Mouse (Mus musculus) testis, postnatal 10 days (tissue): ENCODE data around the gene B9d2.
A peak's percentile ranks its signal among the peaks of the same experiment; 100 is the strongest.

ENCODE experiments used
- DNase-seq: peaks from one replicate; pipeline ENCODE4 v3.0.0; 2021; ENCODE audit warnings: low spot score

Gene B9d2

DNA sequence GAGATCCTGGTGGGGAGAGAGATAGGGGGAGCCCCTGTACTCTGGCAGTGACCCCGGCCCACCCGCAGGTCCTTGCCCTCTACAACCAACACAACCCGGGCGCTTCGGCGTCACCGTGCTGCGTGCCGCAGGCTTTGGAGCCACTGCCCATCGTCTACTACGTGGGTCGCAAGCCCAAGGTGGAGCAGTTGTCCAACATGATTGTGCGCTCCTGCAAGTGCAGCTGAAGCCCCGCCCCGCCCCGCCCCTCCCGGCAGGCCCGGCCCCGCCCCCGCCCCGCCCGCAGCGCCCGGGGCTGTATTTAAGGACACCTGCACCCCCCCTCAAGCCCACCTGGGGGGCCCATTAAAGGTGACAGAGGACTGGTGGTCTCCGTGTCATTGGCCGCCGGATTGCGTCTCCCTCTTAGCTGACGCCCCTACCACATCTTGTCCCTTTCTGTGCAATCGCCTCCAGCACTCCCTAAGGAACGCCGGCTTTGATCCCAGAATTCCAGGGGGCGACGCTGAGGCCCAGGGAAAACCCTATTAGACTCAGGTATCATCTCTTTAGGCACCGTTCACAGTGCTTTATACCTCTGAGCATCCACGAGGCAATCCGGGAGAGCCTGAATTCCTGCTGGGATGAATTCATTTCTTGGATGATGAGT is 24.3 kb downstream of the B9d2 start:
- no peak for DNase-seq

DNA sequence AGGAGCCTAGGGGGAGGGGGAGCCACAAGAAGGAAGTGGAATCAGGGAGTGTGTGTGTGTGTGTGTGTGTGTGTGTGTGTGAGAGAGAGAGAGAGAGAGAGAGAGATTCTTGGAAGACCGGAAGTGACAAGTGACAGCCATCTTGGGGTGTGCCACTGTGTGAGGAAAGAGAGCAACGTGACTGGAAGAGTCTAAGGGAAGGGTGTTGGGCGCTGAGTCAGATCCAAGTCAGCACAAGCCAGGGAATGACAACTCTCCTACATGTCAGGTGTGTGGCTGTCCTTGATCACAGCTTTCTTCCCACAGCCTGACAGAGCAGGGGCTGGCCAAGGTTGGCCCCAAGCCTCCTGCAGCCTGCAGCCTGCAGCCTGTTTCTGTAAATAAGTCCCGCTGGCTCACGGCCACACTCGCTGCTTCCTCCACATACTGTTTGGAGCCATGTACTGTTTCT is 25.2 kb downstream of the B9d2 start:
- no peak for DNase-seq

DNA sequence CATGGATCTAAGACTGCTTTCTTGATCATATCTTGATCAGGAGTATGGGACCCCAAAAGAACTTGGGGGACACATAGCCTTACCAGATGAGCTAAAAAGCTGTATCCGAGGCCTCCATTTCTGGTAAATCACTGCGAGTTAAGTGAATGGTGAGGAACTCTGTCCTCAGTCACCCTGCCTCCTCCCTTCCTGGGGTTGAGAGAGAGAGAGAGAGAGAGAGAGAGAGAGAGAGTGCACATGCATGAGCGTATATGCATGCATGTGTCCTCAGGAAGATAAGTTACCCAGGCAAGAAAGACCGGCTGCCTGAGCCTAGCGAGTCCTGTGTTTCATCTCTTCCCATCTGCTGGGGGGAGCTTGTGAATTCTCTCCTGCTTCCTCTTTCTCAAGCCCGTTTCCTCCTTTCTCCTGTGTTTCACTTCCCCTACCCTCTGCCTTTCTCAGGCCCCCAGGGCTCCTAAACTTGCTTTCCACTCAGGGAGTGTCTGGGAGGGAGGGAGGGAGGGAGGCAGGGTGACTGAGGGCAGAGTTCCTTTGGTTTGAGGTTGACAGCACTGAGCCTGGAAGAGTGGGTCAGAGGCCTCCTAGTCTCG is 26.1 kb downstream of the B9d2 start:
- no peak for DNase-seq

DNA sequence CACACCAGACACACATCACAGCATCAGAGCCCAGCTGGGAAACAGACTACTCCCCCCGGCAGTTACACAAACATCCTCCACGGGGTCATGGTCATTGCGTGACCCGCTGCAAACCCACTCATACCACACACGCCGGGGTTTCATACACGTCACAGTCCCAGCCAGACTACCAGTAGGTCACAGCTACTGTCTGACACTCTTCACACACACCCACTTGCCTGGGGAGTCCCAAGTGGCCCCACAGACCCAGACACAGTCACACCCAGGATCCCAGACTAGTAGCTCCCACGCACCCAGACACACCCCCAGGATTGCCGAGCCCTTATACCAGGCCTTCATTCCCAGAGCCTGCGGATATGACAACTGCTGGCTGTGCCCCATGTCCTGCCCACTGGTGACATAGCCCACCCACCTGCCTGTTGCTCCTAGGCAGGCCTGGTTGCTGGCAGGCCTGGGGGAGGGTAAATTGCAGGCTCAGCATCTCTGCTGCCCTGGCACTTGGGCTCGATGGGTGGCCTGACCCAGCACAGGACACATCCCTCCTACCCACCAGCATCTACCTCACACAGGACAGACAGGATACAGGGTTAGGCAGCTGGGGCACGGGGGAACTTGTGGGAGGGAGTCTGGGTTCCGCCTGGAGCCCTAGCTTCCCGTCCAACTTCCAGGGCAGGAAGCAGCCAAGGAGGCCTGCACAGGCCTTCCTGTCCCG is 27.2 kb downstream of the B9d2 start:
- DNase-seq = peak; percentile 60

DNA sequence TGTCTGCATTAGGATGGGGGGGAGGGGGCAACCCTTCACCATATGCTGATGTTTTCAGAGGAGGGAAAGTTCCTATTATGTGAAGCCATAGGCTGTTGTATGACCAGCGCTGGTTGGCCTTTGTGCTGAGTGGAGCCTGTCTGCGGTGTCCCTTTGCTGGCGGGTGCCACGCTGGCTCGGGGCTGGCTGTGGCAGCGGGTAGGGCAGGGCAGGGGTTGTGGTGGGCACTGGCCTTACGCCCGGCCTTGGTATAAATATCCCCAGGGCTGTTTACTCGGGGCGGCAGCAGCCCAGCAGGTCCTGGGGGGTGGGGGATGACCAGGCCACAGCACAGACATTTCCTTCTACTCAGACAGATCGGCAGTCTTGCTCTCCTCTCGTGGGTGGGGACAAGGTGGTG is 29.4 kb downstream of the B9d2 start:
- peak; percentile 58 for DNase-seq

DNA sequence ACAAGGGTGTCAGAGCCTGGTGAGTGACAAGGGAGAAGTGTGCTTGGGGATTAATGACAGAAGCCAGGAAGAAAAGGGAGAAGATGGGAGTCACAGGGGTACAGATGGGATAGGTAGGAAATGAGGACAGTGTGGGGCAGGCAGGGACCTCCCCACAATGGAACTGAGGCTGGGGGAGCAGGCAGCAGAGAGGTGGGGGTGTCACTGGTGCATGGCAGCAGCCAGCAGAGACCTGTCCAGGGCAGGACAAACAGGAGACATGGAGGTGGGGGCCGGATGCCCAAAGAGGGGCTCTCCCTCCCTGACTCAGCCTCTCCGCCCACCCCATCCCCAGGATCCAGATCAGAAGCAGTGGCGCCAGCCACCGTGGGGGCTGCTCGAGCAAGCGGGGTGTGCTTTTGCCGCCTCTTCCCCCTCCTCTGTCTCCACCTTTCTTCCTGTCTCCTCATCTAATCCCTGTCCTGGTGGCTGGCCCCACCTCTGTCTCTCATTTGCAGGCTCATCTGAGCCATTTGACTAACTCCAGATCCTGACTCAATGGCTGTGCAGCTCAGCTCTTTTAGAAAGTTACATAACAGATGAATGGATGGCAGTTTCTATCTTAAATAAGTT is 30.0 kb downstream of the B9d2 start:
- no peak for DNase-seq

DNA sequence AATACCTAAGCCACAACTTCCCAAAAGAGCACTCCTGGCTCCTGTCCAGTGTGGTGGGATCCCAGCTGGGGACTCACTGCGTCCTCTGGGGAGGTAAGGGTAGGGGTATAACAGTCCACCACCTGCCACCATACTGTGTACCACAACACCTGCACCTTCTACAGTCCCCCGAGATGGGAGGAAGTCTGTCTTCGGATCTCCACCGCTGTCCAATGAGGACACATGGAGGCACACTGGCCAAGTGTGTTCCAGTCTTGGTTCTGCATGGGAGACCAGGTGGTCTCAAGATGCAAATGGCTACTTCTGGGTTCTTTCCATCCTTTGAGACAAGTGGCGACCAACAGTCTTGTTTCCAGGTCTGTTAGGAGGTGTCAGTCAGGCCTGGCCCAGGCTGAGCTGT is 30.6 kb downstream of the B9d2 start:
- no peak for DNase-seq

DNA sequence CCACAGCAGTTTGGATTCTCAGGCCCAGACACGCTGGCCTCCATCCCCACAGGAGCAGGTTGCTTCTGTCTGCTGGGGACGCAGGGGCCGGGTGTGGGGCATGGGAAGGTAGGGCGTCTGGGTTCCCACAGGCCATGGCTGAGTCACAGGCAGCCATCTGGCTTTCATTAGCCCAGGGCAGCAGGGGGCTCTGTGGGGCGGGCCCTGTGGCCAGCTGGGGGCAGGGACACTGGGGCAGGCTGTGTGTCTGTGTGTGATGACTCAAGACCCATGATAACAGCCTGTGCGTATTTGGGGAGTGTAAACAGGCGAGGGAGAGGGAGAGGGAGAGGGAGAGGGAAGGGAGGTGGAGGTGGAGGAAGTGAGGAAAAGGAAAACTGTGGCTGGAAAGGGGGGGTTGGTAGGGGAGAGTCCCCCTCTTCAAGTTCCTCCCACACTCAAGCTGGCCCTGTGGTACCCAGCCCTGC is 31.2 kb downstream of the B9d2 start:
- no peak for DNase-seq

DNA sequence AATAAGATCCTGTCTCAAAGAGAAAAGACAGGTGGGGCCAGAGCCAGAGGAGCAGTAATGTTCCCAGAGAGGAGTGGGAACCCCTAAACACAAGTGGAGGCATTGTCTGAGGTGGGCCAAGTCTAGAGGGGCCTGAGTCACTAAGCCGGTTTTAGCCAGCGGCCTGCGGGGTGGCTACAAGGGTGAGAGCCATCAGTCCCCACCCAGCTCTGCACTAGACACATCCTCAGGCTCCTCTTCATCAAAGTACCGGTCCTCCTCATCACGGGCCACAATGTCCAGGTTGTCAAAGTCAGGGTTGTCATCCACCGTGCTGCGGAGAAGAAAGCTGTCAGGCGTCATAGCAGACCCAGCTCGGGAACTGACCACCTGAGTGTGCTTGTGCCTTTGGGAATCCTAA is 32.2 kb downstream of the B9d2 start:
- no peak for DNase-seq

DNA sequence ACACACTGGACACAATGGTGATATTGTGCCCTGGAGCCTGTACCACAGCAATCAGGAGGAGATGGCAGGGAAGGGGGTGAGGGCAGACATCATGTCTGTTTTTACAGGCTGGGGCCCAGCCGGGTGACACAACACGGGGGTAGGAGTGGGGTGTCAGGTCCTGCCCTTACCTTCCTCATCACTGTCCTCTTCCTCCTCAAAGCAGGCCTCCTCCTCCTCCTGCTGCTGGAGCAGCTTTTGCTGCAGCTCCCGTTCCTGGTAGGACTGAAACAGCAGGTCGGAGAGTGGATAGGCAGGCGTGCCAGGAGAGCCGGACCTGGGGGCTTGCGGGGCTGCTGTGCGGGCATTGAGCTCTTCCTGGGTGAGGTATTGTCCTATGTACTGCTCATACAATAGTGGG is 34.0 kb downstream of the B9d2 start:
- DNase-seq = no peak

DNA sequence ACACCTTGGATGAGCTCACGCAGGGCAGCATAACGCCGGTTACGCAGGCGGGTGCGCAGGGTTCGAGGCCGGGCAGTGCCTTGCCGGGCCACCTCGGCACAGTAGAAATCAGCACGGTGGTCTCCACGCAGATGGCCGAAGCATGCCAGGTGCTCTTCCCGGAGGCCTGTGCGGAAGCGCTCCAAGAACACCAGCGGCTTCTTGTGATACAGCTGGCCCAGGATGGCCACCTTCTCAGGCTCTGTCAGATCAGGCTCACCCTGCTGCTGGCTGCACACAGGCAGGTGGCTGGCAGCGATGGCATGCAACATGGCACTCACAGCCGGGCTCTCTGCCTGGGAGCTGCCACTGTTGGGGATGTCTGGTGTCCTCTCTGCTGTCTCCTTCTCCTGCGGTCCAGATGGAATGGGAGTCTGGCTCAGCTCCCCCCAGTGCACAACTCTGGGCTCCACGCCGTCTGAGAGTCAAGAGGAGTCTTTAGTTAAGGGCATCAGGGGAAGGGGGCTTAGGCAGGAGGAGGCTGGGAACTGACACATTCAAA is 35.2 kb downstream of the B9d2 start:
- DNase-seq = no peak

DNA sequence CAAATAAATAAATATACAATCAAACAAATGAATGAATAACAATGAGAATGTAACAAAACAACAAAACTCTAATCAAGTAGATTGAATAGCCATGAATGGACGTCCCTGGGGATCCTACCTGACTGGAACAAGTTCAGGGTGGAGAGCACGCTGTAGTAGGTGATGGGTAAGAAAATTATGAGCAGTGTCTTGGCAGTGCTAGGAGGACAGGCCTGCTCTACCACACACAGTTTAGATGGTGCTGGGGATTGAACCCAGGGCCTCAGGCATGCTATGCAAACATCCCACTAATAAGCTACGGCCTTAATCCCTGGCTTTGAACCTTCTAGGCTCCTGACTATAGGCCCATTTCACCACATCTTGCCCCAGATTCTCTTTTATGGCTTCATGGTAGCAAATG is 36.9 kb downstream of the B9d2 start:
- no peak for DNase-seq

DNA sequence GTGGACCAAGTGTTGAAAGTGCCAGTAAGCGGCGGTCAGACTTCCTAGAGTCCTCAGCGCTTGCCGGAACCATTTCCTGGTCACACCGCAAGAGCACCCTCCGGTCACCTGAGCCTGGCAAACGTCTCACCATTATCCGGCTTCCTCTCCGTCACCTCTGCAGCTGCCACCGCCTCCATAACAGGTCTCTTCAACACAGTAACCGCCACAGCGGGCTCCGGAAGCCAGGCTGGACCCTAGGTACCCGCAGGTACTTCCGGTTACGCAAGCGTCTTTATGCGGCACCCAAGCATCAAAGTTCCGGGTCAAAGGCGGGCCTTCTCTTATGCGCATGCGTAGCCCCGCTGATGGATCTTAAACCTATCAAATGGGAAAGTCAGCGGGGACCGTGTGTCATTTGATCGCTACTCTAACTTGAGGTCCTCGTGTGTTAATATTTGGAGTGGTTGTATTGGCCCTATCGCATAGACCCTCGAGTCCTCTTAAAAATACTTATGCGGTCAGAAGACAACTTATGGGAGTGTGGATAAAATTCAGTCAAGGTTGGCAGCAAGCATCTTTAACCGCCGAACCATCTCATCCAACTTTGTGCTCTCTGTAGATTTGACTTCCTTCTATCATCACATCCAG is 38.3 kb downstream of the B9d2 start, which contains the start of gene Ccdc97:
Ccdc97 (minus strand) TSS at position 301 of the 630 bp plus-strand sequence.
- DNase-seq = peak; percentile 90

DNA sequence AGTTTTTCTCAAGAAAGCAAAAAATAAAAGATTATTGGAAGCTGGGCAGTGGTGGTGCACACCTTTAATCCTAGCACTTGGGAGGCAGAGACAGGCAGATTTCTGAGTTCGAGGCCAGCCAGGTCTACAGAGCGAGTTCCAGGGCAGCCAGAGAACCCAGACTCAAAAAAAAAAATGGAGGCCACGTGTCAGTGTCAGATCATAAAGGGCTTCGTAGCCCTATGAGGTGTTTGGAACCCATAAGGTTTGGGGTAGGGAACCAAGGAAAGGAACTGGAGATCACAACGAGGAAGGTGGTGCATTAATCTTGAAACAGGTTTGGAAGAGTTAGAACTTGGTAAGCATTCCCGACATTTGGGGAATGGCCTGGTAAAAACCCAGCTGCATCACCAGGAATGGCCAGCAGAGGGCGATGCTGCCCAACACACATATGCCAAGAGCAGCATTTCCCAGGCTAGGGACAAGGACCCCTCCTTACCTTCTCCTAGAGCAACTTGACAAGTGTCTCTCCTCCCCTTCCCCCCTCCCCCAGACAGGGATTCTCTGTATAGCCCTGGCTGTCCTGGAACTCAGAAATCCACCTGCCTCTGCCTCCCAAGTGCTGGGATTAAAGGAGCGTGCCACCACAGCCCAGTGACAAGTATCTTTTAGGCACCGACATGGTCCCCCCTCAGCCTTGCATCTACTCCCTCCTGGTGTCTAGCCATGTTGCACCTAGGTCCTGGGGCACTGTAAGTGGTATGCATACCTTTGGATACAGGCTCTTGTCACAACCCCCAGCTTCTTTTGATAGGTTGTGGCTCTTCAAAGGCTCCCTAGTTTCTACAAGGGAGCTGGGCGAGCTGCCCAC is 39.4 kb downstream of the B9d2 start:
- peak; percentile 91 for DNase-seq

DNA sequence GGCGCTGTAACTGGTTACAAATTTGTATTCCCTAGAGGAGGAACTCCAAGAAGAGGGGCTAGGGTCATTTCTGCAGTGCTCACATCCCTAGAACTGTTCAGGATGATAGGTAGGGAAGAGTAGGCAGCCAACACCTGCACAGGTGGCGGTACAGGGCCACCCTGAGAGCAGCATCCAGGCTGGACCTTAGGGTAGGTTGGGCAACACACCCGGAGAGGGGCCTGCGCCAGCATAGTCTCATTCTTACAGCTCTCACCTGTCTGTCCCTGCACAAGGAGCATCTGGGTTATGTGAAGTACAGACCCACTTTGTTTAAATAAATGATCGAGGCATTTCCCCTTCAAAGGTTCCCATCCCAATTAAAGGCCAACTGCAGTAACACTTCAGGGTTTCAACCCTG is 40.2 kb downstream of the B9d2 start:
- peak; percentile 38 for DNase-seq

DNA sequence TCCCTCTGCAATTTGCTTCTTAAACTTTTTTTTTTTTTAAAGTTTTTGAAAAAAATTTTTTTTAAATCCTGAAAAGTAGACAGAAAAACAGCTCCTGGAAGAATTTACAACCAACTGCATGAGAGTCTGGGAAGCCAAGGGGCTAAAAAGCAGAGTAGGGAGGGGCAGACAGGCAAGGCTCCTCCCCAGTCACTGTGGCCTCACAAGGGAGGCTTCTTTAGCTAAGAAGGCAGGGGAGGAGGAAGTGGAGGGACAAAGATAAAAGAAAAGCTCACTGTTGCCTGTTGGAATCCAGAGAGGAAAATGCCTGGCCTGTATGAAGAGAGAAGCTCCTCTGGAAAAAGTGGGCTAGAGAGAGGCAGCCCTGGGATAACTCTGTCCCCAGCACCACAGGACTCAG is 41.2 kb downstream of the B9d2 start:
- DNase-seq = peak; percentile 42

DNA sequence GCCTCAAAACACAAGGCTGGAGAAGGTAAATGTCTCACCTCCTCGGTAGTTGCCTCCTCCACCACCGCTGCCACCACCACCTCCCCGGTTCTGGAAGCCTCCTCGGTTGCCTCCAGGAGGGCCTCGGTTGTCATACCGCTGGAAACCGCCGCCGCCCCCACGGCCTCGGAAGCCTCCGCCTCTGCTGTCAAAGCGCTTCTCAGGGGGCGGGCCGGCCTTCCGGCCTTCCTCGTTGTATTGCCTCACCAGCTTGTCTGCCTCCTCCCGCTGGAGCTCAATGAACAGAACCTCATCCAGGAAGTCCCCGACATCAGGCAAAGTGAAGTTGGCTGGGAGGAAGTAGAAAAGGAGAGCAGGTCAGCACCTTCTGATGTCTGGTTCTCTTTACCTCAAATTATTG is 45.3 kb downstream of the B9d2 start:
- no peak for DNase-seq

DNA sequence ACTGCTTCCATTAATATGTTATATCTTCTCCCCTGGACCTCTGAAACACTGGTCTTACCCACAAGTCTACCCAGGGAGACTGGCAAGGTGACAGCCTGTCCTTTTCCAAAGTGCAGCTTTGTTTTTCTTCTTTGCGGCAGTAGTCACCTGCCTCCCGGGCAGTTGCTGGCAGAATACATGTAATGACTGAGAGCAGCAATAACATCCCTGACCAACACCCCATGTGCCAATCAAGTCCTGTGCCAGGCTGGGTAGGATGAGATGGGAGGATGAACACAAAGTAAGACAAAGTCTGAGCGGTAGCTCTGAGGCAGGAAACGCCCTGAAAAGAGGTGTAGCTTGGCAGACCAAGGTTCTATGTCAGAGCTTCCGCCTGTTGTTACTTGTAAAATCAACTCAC is 47.2 kb downstream of the B9d2 start:
- no peak for DNase-seq

DNA sequence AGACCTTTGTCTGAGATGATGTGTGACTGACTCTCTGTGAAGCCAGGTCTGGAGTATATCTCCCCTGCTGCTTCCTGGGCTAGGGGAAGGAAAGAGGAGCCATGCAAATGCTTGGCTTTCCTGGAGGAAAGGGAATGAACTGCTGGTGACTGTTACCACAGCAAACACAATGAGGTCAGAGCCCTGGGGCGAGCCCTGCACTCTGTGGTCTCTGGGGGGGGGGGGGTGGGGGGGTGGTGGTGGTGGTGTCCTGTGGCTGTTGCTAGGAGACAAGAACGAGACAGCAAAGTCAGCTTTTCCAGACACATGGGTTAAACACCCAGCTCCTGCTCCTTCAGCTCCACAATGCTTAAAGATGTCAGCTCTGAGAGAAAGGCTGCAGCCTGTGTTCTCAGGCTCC is 48.8 kb downstream of the B9d2 start:
- no peak for DNase-seq

DNA sequence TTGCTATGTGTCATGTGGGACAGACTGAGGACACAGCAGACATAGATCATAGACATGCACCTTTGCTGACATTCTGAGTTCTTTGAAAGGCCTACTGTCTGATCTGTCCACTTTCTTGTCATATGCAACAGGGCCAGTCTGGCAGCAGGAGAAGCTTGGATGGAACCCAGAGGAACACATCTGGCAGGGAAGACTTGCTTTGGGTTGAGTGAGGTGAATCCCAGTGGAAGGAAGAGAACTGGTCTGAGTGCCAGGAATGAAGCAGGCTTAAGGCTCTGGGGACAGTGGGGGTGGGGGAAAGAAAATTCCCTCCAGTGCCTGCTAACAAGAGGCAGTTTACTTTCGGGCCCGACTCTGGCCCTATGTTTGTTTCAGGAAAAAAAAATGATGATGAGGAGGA is 49.3 kb downstream of the B9d2 start:
- no peak for DNase-seq
